Mouse (Mus musculus) thymus, postnatal 10 days (tissue): Measurements from ENCODE around the gene Rbp1.

Source experiments
- DNase-seq, 2 experiments: peaks; one replicate each; pipeline ENCODE4 v3.0.0; 2021; ENCODE audit warnings: low spot score in 2 of 2

The Rbp1 gene

DNA sequence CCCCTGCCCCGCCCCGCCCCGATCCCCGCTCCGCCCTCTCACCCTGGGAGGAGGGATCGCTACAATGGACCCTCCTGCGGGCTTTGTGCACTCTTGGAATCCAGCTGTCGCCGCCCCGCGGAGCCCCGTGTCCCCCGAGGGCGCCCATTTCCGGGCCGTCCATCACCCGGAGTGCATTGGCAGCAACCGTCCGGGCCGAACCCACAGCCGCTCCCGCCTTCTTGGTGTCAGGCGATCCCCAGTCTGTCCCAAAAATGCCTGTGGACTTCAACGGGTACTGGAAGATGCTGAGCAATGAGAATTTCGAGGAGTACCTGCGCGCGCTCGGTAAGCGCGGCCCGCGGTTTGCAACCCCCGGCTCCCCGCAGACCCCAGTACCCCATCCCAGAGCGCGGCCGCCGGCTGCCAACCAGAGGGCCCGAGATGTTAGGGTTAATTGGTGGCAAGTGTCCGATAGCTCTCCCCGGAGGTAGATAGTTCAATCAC is 2.0 kb downstream of the Rbp1 start:
- peak in 1 of 2 experiments; percentile 9 for DNase-seq

DNA sequence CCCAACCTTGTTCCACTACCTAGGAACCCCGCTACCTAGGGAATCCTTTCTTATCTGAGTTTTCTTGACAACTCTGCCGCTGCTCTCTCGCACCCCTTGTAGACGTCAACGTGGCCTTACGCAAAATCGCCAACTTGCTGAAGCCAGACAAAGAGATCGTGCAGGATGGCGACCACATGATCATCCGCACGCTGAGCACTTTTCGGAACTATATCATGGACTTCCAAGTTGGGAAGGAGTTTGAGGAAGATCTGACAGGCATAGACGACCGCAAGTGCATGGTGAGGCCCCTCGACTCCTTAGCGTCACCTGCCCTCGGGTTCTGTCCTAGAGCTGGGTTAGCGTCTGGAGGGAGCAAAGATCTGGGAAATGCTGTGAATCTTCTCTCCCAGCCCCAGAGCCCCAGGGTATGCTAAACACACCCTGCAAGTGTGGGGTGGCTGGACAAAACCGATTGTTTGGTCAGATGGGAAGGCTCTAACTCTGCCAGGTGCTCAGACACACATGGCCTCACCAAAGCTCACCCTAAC is 2.7 kb downstream of the Rbp1 start:
- DNase-seq: no peak

DNA sequence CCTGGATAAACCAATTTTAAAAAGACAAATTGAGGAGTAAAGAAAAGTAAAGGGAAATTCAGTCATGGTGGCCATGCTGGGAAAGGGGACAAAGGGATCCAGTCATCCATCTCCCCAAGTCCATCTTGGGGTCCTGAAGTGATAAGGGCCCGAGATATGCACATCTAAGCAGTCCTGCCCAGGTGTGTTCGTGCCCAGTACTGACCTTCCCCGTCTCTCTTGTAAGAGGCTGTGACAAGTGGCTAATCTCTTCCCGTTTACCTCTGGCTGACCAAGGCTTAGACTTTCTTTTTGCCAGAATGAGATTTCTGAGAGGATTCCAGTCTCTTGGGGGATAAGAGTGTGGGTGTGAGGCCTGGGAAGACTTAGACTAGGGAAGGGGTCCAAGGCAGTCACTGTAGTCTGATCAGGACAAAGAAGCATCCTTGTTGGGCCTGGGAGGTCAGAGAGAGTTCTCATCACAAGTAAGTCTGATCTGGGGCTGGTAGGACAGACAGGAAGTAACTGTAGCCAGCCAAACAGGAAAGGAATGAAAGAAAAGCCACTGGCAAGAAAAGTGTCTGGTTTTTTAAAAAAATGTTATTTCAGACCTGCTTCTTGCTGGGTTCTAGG is 5.3 kb downstream of the Rbp1 start:
- DNase-seq: no peak

DNA sequence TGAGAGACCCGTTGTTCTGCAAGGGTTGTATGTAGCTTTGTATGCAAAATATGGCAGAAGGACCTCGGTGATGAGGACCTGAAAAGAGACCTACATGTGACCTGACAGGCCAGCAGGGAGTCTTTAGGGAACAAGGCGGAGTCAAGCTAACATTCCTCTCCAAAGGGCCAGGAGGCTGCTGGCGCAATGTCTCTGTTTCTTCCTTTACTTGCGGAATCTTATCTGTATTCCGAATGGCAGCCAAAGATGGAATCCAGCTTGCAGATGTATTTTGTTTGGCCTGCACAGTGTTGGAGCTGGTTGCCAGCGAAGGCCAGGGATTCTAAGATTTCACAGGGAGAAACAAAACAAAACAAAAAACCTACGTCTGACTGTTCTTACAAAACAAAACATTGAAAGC is 6.0 kb downstream of the Rbp1 start:
- DNase-seq: no peak

DNA sequence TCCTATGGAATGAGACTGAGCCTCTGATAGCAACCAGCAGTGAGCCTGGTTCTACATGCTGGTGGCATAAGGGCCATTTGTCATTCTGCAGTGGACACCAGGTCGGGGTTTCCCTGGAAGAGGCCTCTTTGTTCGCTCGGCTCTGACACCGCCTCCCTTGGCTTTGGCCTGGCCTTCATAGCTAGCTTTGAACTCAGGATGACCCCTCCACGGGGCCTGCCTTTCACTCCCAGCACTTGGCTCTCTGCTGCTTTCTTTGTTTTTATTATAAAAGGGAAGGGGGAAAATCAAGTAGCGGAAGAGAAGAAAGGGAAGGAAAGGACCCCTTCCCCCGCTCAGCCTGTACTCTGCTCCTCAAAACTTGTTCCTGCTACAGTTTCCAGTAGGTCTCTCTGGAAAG is 7.0 kb downstream of the Rbp1 start:
- DNase-seq: no peak

DNA sequence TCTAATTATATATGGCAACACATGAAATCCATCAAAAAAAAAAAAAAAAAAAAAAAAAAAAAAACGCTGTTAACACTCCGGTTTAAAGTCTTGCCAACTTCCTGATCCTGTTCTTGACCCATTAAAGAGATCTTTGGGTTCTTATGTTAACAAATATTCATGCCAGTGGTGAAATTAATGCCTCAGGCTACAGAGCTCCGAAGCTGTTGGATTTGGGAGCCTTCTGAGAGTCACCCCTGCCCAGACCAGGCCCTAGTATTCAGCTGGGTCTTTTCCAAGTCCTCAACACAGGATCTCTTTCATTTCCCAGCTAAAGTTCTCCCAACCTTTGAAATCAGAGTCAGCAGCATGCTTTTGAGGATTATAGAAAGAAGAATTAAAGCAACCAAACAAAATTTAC is 7.8 kb downstream of the Rbp1 start:
- no peak for DNase-seq

DNA sequence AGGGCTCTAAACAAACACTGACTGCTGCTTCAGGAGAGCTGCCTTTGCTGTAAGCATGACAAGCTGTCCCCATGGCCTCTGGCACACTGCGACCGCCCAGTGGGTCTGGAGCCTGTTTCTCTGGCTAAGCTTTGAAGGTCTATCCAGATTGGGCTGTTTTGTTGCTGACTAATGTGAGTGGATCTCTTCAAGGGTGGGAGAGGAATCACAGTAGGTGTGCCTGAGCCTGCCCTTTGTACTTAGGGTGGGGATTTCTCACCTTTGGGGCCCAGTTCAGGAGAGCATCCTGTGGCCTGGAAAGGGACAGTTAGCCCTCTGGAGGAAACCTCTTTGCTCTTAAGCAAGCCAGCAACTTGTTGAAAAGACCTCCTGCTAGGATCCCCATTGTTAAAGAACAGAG is 10.3 kb downstream of the Rbp1 start:
- DNase-seq: no peak

DNA sequence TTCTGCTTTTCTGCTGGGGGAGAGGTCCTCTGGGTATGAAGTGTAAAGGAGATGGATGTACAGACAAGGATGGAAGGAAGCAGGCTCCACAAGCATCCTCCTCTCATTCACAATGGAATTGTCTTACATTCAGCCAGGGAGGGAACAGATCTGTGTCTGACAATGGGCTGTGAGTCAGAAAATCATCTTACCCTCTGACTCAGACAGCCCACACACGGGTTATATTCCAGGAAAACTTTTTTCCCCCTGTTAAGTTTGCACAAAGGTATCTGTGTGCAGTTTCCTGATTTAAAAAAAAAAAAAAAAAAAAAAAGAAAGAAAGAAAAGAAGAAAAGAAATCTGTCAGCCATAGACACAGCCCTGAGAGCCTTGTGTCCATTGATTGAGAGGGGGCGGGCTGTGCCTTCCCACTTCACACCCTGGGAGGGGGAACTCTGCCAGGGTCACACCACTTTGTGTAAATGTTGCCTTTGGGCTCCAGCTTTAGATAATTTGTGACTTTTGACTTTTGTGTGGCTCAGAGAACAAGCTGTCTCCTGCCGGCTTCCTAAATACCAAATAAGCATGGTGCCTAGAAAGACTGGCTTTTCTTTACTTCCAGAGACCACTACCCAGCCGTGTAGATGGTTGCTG is 11.3 kb downstream of the Rbp1 start:
- DNase-seq: no peak

DNA sequence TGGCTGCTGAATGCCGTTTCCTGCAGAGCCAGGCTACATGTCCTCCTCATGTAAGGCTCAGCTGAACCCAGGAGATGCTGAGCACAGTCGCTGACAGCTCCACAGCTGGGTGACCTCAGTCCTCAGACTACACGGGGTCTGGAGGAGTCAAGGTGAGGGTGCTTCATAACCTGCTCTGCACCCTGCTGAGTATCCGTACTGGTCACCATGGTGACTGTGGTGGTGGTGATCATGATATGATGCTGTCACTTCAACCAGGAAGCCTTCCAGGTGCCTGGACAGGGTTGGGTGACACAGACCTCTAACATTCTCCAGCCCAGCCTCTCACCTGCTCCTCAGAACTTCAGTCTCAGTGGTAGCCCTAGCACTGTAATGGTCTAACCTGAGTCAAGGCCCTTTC is 15.1 kb downstream of the Rbp1 start:
- DNase-seq: no peak

DNA sequence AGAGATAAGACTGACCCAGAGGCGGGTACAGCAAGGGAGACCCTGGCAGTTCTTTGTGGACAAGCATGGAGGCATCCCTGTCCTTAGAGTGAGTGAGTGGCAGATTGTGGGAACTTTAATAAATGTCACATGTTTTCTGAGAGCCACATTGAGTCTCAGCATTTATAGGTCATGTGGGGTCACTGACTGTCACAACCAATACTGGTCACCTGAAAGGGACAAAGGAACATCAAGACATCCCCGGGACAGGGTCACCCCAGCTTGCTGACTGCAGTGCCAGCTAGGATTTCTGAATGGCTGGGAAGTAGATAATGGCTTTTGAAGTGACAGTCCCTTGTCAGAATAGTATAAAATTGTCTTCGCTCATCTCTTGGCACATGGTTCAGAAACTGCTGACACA is 16.3 kb downstream of the Rbp1 start:
- DNase-seq: no peak

DNA sequence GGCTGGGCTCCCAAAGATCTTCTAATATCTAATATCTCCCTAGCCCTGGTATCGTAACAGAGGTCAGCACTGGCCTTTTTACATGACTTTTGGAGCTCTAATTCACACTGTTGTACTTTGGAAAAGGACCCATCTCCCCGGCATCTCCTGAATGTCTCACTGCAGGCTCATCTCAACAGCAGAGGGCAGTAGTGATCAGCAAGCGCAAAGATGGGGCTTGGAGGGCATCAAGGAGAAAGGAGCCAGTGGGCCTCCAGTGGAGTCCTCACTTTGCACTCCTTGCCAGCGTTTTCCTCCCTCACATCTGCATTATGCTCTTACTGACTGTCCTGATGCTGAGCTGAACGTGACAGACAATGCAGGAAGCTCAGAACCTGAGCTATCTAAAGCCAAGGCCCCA is 19.9 kb downstream of the Rbp1 start:
- DNase-seq: peak in 1 of 2 experiments; percentile 10

DNA sequence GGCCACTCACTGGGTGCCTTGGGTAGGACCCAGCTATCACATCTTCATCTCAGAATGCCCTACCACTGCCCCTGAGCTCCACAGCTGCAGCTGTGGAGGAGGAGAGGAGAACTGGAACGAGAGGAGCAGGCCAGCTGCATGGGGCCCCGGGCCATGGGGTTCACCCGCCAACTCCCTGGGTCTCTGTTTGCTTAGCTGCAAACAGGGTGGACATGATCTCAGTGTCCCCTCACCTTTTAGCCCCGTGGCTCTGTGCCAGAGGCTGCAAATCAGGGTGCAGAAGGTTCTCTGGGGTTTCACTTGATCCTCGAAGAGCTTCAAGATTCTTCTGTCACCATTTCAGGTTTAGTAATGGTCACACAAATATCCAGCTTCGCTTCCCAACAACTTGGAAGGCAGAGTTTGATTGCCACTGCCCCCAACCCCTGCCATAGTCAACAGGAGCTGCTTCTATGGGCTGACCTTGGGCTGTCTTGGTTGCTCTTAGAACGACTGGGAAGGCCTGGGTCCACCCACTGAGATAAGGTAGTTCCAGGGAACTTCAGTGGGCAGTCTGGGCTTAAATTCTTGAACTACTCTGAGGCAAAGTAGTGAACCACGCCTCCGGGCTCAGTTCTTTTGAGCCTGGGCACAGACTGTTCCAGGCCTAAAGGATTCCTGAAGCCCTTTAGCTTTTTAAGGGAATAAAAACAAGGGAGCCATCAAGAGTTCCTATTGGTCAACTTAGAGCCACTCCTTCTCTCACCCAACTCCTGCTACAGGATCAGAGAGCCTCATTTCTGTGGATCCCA is 22.8 kb downstream of the Rbp1 start:
- DNase-seq: no peak

DNA sequence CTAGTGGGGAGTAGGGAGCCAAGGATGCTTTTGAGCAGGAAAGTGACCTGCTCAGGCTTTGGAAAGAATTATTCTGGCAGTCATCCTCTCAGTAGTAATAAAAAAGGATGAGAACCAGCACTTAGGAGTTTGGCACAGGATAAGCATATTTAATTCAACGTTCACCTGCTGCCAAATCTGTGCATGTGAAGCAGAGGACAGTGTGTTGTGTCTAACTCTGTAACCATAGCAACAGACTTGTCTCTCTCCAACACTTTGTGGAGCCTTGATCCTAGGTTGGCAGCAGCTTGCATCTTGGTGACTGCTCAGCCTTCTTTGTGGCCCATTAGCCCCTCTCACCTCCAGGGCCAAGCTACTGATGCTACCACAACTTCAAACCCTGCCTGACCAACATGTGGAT is 28.2 kb downstream of the Rbp1 start:
- DNase-seq: no peak

DNA sequence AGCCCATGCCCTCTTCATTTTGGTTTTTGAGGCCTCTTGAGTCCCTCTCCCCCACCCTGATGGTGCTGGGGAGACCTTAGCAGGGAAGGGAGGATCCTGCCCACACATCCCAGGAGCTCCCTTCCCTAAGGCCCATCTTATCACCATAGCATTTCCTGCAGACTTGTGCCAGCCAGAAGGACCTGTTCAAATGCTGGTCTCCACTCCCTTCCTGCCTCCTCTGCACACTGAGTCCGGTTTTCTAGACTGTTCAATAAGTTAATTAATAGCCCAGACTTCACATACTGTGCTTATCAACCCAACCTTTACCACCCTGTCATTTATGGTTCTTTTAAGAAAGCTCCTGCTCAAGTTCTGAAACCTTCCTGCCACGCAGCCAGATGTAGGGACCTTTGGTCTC is 43.9 kb downstream of the Rbp1 start:
- DNase-seq: no peak

DNA sequence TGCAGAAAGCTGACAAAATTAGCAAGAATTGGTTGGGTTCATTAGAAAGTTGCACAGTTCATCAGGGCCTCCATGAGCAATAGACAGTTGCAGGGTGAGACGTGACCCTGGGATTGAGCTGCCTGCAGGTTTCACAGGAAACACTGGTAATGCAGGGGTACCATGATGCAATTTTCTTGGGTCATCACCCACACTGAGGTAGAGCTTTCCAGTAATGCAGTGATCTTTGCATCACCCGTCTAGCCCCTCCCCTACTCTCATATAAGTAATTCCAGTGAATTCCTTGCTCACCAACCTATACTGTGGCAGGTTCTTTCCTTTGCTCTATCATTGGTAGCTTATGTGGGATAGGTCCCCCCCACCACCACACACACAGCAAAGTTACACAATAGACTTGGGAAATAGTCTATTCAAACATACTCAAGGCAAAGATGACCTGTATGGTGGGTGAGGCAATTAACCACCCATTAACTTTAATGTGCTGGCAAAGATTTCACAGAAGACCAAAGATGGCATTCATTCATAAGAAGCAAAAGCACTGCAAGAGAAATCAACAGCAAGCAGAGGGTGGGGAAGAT is 57.5 kb downstream of the Rbp1 start:
- no peak for DNase-seq

DNA sequence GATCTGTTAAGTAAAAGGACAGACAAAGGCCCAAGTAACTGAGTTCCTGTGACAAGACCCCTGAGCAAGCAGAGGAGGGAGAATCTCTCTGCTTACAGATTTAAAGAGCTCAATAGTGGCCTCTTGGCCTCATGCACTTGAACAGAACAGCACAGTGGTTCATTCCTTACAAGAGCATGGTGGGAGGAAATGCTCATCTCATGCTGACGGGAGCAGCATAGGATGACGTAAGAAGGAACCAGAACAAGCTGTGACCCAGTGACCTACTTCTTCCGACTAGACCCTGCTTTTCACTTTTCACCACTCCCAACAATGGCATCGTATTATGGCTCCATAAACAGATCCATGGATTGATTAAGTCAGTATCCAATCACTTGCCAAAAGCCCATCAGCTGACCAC is 59.5 kb downstream of the Rbp1 start:
- no peak for DNase-seq

DNA sequence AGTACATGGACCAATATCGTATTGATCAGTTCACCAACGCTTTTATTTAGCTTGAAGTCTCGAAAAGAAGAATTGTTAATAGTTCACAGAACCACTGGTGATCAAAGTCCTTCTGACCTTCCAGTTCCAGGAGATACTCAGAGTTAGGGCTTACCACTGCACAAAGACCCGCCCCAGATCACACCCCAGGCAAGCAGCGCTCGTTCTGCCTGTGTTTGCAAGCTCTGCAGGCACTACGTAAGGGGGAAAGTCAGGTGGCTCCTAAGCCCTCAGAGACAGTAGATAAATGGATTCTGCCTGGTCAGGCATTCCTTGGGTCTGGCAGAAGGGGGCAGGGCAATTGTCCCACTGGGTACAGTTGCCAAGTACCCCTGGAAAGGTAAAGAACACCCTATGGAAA is 62.3 kb downstream of the Rbp1 start:
- DNase-seq: no peak

DNA sequence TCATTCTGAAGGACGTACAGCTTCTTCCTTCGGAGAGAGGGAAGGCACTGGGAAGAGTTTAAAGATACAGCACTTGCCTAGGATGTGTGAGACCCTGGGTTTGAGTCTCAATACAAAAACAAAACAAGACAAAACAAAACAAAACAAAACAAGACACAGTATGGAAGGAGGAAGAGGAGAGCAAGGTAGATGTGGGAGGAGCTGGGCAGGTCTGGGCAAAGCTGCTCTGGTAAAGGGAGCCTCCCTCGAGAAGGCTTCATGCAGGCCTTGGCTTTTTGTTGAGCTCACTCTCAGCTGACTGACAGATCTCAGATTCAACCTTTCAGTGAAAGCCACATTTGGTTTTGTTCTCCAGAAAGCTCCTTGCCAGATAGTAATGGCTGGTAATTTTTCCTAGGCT is 63.1 kb downstream of the Rbp1 start, which contains the start of gene Rbp2:
Gene Rbp2, plus strand, starts transcription at position 301 of the 400 bp plus-strand sequence.
- DNase-seq: no peak

DNA sequence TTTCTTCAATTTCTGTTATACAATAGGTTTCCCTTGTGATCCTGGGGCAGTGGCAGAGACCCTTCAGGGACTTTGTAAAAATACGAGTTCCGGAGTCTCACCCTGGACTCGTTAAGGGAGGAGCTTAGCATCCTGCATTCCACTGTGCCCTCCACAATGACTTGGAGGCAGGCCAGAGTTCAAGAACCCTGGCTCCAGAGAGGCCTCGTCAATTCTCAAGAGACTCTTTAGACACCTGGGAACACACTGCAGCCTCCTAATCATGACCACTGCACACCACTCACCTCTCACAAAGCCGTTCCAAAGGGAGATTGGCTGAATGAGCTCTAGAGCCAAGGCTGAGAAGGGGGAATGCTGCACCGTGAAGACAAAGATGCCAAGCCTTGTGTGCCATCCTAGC is 64.5 kb downstream of the Rbp1 start:
- DNase-seq: no peak

DNA sequence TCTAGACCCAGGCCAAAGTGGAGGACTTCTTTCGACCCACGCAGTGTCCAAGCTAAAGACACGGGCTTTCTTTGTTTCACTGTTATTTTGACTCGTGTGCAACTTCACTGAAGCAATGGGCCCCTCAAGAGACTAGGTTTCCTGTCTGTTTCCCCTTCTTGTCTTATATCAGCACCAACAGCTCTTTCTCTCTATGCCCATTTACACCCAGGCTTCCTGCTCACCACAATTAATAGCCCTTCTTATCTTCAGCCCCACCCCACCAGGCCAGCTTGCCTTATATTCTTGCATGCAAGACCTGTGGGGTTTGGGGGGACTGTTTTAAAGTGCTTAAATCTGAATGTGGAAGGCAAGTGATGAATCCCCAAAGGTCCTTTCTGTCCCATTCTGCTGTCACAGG is 66.8 kb downstream of the Rbp1 start:
- DNase-seq: no peak

DNA sequence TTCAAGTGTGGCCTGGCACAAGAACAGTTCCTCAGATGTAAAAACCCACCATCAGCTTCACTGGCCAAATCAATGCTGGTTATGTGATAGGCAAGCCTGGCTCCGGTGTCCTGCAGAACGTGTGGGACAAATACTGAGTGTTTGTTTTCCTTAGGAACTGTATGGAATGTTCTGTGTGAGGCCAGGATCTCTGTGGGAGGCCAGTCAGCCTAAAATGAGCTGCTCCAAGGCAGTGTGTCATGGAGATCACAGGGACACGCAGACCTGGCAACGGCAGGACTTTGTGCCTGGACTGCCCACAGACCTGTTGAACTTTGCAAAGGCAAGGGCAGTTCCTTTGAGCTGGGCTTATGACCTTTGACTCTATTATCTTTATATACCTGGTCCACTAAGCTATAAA is 67.4 kb downstream of the Rbp1 start:
- DNase-seq: no peak

DNA sequence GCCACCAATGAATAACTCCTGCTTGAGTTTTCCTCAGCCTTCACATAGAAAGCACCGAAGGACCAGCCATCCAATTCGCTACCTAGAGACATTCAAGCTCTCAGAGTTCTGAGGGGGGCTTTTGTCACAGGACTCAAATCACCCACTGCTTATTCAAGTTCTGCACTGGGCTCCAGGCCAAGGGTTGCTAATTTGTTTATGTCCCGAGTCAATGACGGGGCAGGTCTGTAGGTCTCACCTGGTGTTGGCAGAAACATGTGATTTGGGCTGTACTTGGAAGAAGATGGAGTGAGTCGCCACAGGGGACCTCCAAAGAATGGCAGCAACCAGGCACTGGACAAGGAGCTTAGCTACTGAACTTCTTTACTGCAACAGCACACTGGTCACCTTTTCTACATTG is 68.3 kb downstream of the Rbp1 start:
- DNase-seq: no peak
